Mouse (Mus musculus) liver, adult 2 months (tissue): ENCODE data around the gene Wdr90. TPM values are rescaled to one million over a fixed set of nuclear protein-coding genes. Genes with fewer than 3 reads are reported as not detected.
A peak's percentile ranks its signal among the peaks of the same experiment; 100 is the strongest.

Experiments
- DNase-seq: peaks from one replicate; pipeline ENCODE4 v3.0.0-alpha.2; 2011; ENCODE audit warnings: low read depth, low spot score; ENCODE audit errors: extremely low read depth
- H3K27ac ChIP-seq: fragments of 200-500 bp; replicated peaks from 2 replicates; pipeline ENCODE4 v1.5.1; 2012; ENCODE audit warnings: low read depth, mild to moderate bottlenecking, control low read depth, inconsistent platforms, low read length; ENCODE audit not compliant: insufficient read depth
- H3K27me3 ChIP-seq: fragments of 200-500 bp; 2 replicates; pipeline ENCODE4 v1.6.1; 2012; ENCODE audit warnings: mild to moderate bottlenecking, moderate library complexity, low read length, inconsistent platforms; ENCODE audit not compliant: control insufficient read depth, insufficient read depth
- H3K36me3 ChIP-seq: fragments of 200-500 bp; 2 replicates; pipeline ENCODE4 v1.6.1; 2012; ENCODE audit warnings: low read length, inconsistent platforms; ENCODE audit not compliant: control insufficient read depth, insufficient read depth
- H3K4me1 ChIP-seq: fragments of 200-500 bp; 2 replicates; pipeline ENCODE4 v1.6.1; 2011; ENCODE audit warnings: low read length; ENCODE audit not compliant: control insufficient read depth, insufficient read depth
- H3K4me3 ChIP-seq: fragments of 200-500 bp; 2 replicates; pipeline ENCODE4 v1.5.1; 2011; ENCODE audit warnings: low read depth, mild to moderate bottlenecking, control low read depth, low read length, moderate library complexity; ENCODE audit not compliant: insufficient read depth
- H3K79me2 ChIP-seq: fragments of 200-500 bp; 2 replicates; pipeline ENCODE4 v1.6.1; 2012; ENCODE audit warnings: inconsistent platforms, mild to moderate bottlenecking, low read length, moderate library complexity; ENCODE audit not compliant: control insufficient read depth, insufficient read depth
- H3K9ac ChIP-seq: fragments of 200-500 bp; 2 replicates; pipeline ENCODE4 v1.6.1; 2012; ENCODE audit warnings: low read depth, mild to moderate bottlenecking, control low read depth, inconsistent platforms, low read length
- CTCF ChIP-seq: fragments of 200-500 bp; IDR thresholded peaks from 2 replicates; pipeline ENCODE4 v1.5.1; 2011; ENCODE audit warnings: low read depth, low read length, control low read depth
- POLR2A ChIP-seq: fragments of 200-500 bp; IDR thresholded peaks from 2 replicates; pipeline ENCODE4 v1.6.1; 2011; ENCODE audit warnings: low read length, control low read depth; ENCODE audit not compliant: insufficient read depth; ENCODE audit errors: extremely low read depth
- WGBS: fragments of 180-500 bp; shearing (Covaris S2); methylation state at CpG from one replicate; pipeline ENCODE4 v1.1.7; 2018; 5-methylcytosine and 5-hydroxymethylcytosine counted together
- polyA plus RNA-seq: library from polyadenylated mRNA; depleted of rRNA; stranded (reverse); fragments of >200 nt; gene quantifications from 2 replicates; pipeline ENCODE4 v1.2.3, GENCODE M21; 2012
- total RNA-seq: library from RNA; depleted of rRNA; stranded (reverse); fragments of >200 nt; gene quantifications from 2 replicates; pipeline ENCODE4 v1.2.3, GENCODE M21; 2014

Wdr90 gene
- total and polyA plus RNA-seq, 2 experiments = 2.7 to 14.1 TPM

GRCm38 (mm10) chr17:25842509-25842908 is 18.8 kb downstream of the Wdr90 start:
- no peak for DNase-seq
- Histone ChIP-seq H3K27me3 (no peaks in the 10 kb centered on the region), H3K79me2 (peaks cover 15% of the 10 kb centered on the region; the same call in 1 of the 2 replicates), H3K36me3 (0 out of 2 replicates have a peak, but pooled peaks cover 2% of the 10 kb centered on the region), H3K4me1 (peaks cover 30% of the 10 kb centered on the region), H3K27ac (no peak overlapping the region), H3K4me3 (no peak overlapping the region), H3K9ac (no peak overlapping the region)
- 79% methylated on average over 3 of the region's 3 CpGs for WGBS
- TF ChIP-seq CTCF = no peak
- no peak for TF ChIP-seq POLR2A

DNA sequence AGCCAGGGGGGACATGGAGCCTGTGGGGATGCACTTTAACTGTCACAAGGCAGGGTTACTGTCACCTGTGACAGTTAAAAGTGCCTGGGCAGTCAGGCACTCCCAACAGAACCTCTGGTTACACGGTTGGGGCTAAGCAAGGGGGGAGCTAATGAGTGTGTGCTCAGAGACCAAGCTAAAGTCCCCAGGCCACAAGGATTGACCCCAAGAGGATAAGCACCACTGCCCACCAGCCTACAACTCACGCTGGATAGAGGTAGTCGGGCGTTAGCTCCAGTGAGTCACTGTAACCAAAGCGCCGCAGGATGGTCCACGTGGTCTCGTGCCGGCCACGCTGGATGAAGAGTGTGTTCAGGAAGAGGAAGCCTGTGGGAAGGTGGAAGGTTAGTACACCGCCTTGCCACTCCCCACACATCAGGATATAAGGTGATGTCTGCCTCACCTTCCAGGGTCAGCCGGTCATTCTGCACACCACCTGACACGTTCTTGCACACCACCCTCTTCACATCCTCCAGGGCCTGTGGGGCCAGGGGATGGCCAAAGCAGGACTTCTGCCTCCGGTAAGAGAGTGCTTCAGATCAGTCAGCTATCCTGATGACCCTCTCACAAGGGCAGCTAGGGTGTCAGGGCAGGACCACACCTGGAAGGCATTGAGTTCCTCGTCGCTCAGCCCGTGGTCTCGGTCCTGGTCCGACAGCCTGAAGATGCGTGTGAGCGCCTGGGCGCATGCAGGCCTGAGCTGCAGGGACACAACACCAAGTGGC is 20.0 kb downstream of the Wdr90 start, which contains the start of gene Gm20683:
Gene Gm20683, minus strand, starts transcription at position 647 of the 764 bp plus-strand sequence.
- H3K4me1 ChIP-seq = peaks cover 39% of the 10 kb centered on the region
- WGBS = 95% methylated on average over 22 of the region's 22 CpGs
- H3K36me3 ChIP-seq = 0 out of 2 replicates have a peak, but pooled peaks cover 2% of the 10 kb centered on the region

GRCm38 (mm10) chr17:25840519-25840918 is 20.8 kb downstream of the Wdr90 start:
- 0 out of 2 replicates have a peak, but pooled peaks cover 2% of the 10 kb centered on the region for H3K36me3 ChIP-seq
- H3K4me1 ChIP-seq = peaks cover 47% of the 10 kb centered on the region
- WGBS = 93% methylated on average over 6 of the region's 6 CpGs

More for the DNA sequence above, 20.0 kb downstream of the Wdr90 start, which contains the start of gene Gm20683:
- no peak for DNase-seq
- TF ChIP-seq POLR2A (no peak), CTCF (no peak)
- H3K27me3 ChIP-seq = no peaks in the 10 kb centered on the region
- no peak within 1 kb of the TSS for H3K27ac ChIP-seq
- H3K9ac ChIP-seq = no peak within 1 kb of the TSS
- H3K79me2 ChIP-seq = peaks cover 15% of the 10 kb centered on the region; the same call in 1 of the 2 replicates
- no peak within 1 kb of the TSS for H3K4me3 ChIP-seq

DNA sequence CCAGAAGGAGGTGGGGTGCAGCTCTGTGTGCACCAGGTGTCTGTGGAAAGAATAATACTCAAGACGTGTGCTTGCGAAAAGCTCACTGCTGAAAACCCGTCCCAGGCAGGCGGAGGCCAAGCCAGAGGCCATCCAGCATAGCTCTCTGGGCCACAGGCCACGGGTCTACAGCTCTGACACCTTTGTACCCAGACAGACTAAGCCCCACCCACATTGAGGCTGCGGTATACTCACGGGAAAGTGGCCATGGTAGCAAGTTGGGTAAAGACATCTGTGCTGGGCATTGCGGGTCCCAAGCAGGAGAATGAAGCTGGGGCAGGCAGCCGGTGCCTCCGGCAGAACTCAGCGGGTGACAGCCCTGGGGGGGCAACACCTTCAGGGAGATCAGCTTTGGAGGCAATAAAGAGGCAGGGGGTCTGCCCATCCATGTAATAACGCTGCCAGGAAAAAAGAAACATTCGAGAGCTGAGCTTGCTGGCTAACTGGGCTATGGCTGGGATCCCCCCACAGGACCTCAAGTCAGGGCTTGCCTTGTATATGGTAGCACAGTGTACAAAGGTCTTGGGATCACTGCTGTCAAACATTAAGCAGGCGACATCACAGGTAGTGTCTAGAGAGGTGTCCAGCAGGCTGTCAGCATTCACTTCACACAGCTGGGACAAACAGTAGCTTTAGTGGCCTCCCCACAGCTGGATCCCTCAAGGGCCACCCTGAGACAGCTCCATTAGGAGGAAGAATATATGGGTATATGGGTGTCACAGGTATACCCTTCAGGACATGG is 21.7 kb downstream of the Wdr90 start:
- peak overlapping the region; percentile 73 for H3K27ac ChIP-seq
- peaks cover 55% of the 10 kb centered on the region for H3K4me1 ChIP-seq
- 47% methylated on average over 14 of the region's 14 CpGs for WGBS
- DNase-seq = peak; percentile 87
- H3K9ac ChIP-seq = peak overlapping the region; percentile 17
- H3K79me2 ChIP-seq = peaks cover 24% of the 10 kb centered on the region
- no peaks in the 10 kb centered on the region for H3K27me3 ChIP-seq
- H3K4me3 ChIP-seq = no peak overlapping the region
- TF ChIP-seq POLR2A (no peak), CTCF (no peak)
- 0 out of 2 replicates have a peak, but pooled peaks cover 2% of the 10 kb centered on the region for H3K36me3 ChIP-seq

More at GRCm38 (mm10) chr17:25840519-25840918, 20.8 kb downstream of the Wdr90 start:
- Histone ChIP-seq H3K4me3 (no peak overlapping the region), H3K9ac (no peak overlapping the region), H3K27me3 (no peaks in the 10 kb centered on the region), H3K79me2 (peaks cover 16% of the 10 kb centered on the region), H3K27ac (no peak overlapping the region)
- TF ChIP-seq CTCF (no peak), POLR2A (no peak)
- no peak for DNase-seq

DNA sequence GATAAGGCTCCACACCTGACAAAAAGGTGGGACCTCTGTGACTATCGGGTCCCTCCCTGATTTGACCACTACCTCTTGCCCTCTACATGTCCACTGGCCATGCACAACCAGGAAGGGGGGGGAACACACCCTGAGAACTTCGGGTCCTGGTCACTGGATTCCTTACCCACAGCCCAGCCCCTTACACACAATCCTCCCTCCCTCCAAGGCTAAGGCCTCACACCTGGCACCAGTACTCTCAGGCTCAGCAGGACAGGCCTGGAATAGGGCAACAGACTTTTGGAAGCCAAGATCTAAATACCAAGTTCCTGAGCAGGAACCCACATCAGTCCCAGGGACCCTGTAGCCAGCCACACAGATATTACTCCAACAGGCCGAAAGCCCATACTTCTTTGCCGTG is 22.4 kb downstream of the Wdr90 start:
- Histone ChIP-seq H3K4me3 (no peak overlapping the region), H3K4me1 (peaks cover 59% of the 10 kb centered on the region), H3K9ac (peak overlapping the region; percentile 17), H3K79me2 (peaks cover 23% of the 10 kb centered on the region), H3K36me3 (0 out of 2 replicates have a peak, but pooled peaks cover 2% of the 10 kb centered on the region), H3K27ac (peak overlapping the region; percentile 66), H3K27me3 (no peaks in the 10 kb centered on the region)
- WGBS = 63% methylated on average over 4 of the region's 4 CpGs
- TF ChIP-seq POLR2A (no peak), CTCF (no peak)
- peak; percentile 38 for DNase-seq
